Mouse (Mus musculus) stomach, embryonic 14.5 days (tissue): ENCODE results near the gene Gm15319. TPM values are rescaled to one million over a fixed set of nuclear protein-coding genes. Genes with fewer than 3 reads are reported as not detected.
"Not testable (repeated sequence)": the region's sequence is repeated elsewhere in the genome, so short reads cannot be mapped to it uniquely, and the experiment has no call there.

Experiments
- ATAC-seq: fragments of 200-750 bp; cut with Nextera tagmentation; 2 replicates; pipeline ENCODE4 v1.8.0; 2017; ENCODE audit warnings: low read depth, moderate TSS enrichment; ENCODE audit not compliant: insufficient number of reproducible peaks, insufficient read depth, low FRiP score
- H3K27ac ChIP-seq: fragments of 300-500 bp; sonication (generic); 2 replicates; pipeline ENCODE4 v1.5.1; 2014; ENCODE audit warnings: mild to moderate bottlenecking, low read length, moderate library complexity, mixed read lengths
- H3K27me3 ChIP-seq: fragments of 300-500 bp; sonication (generic); 2 replicates; pipeline ENCODE4 v1.6.1; 2014; ENCODE audit warnings: low read length, control low read depth, mixed read lengths; ENCODE audit not compliant: control insufficient read depth, insufficient read depth
- H3K36me3 ChIP-seq: fragments of 300-500 bp; sonication (generic); 2 replicates; pipeline ENCODE4 v1.6.1; 2014; ENCODE audit warnings: mild to moderate bottlenecking, control low read depth, low read length, moderate library complexity, mixed read lengths; ENCODE audit not compliant: control insufficient read depth, insufficient read depth
- H3K4me1 ChIP-seq: fragments of 300-500 bp; sonication (generic); 2 replicates; pipeline ENCODE4 v1.6.1; 2014; ENCODE audit warnings: low read length, control low read depth, mixed read lengths; ENCODE audit not compliant: control insufficient read depth, insufficient read depth
- H3K4me2 ChIP-seq: fragments of 300-500 bp; sonication (generic); replicated peaks from 2 replicates; pipeline ENCODE4 v1.6.1; 2014; ENCODE audit warnings: low read depth, low read length, control low read depth
- H3K4me3 ChIP-seq: fragments of 300-500 bp; sonication (generic); 2 replicates; pipeline ENCODE4 v1.5.1; 2014; ENCODE audit warnings: low read depth, low read length, control low read depth
- H3K9ac ChIP-seq: fragments of 300-500 bp; sonication (generic); replicated peaks from 2 replicates; pipeline ENCODE4 v1.6.1; 2014; ENCODE audit warnings: low read depth, mild to moderate bottlenecking, control low read depth, low read length, moderate library complexity, mixed read lengths
- H3K9me3 ChIP-seq: fragments of 300-500 bp; sonication (generic); 2 replicates; pipeline ENCODE4 v1.6.1; 2016; ENCODE audit warnings: low read depth, low read length, control low read depth; ENCODE audit not compliant: control insufficient read depth
- WGBS: fragments of 180-500 bp; shearing (Covaris S2); extraction: QIAGEN DNeasy Blood & Tissue Kit; methylation state at CpG from one replicate; pipeline ENCODE4 v1.1.7; 2014; 5-methylcytosine and 5-hydroxymethylcytosine counted together
- polyA plus RNA-seq: library from polyadenylated mRNA; unstranded; fragments of >200 nt; fragmentation: Nextera tagmentation; extraction: Ambion mirVana; gene quantifications from 2 replicates; pipeline ENCODE4 v1.2.1, GENCODE M21; 2014

Gm15319 gene
- polyA plus RNA-seq, 1 experiment from 2014 or later, result 0.29 TPM

- H3K36me3 ChIP-seq, H3K9ac ChIP-seq, H3K27ac ChIP-seq, ATAC-seq, H3K9me3 ChIP-seq, H3K4me3 ChIP-seq, H3K4me2 ChIP-seq, H3K27me3 ChIP-seq, H3K4me1 ChIP-seq: not testable (repeated sequence)
These were observed 69.0 kb downstream of the Gm15319 start for GRCm38 (mm10) chr8:20293966-20294365.

DNA sequence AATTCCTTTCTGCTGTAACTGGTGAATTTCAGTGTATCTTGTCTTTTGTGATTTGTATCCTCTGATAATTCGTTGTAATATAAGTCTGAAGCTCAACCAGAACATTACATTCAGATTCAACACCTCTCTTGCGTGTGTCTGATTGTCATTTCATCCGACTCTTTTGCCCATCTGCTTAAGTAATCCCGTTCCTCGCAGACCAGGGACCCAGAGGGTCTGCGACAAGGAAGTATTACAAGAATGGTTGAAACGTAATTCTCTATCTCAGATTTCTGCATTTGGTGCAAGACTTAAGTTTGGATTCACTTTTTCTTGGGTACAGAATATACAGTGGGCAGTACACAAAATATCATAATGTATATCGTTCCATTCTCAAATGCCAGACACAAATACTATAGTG, 73.0 kb downstream of the Gm15319 start:
- not testable (repeated sequence) for H3K27ac ChIP-seq, H3K9ac ChIP-seq, H3K9me3 ChIP-seq, H3K36me3 ChIP-seq, H3K4me2 ChIP-seq, H3K27me3 ChIP-seq, H3K4me1 ChIP-seq, H3K4me3 ChIP-seq, ATAC-seq
- WGBS, result 89% methylated on average over 4 of the region's 8 CpGs

GRCm38 (mm10) chr8:20288878-20289277, 74.1 kb downstream of the Gm15319 start:
- not testable (repeated sequence) for H3K4me2 ChIP-seq, H3K27me3 ChIP-seq, H3K36me3 ChIP-seq, H3K9me3 ChIP-seq, H3K9ac ChIP-seq, H3K27ac ChIP-seq, H3K4me1 ChIP-seq, ATAC-seq, H3K4me3 ChIP-seq
- 83% methylated on average over 1 of the region's 3 CpGs for WGBS

- not testable (repeated sequence) for ATAC-seq
These were observed 75.3 kb downstream of the Gm15319 start for GRCm38 (mm10) chr8:20287706-20288105.

More at GRCm38 (mm10) chr8:20287706-20288105, 75.3 kb downstream of the Gm15319 start:
- H3K27me3 ChIP-seq, H3K36me3 ChIP-seq, H3K9me3 ChIP-seq, H3K4me1 ChIP-seq, H3K9ac ChIP-seq, H3K4me2 ChIP-seq, H3K4me3 ChIP-seq, H3K27ac ChIP-seq: not testable (repeated sequence)
- 90% methylated on average over 3 of the region's 3 CpGs for WGBS
